Mouse (Mus musculus) neutrophil, adult 59 days (primary cell): ENCODE measurements around the gene Gm21865. TPM values are rescaled to one million over a fixed set of nuclear protein-coding genes. Genes with fewer than 3 reads are reported as not detected.

Experiments
- total RNA-seq, 2 experiments: library from RNA; stranded (reverse); gene quantifications; 1 replicate in 1 of 2; 2 replicates in 1 of 2; pipeline ENCODE4 v1.2.4; 2023

The Gm21865 gene
- total RNA-seq, result not detected

GRCm38 (mm10) chrY:40316803-40317202 lies at the start of gene Gm21865:
TSS of gene Gm21865 (minus strand) at chrY:40316903.

Other genes starting within 250 kb of the Gm21865 start
- gene Gm21882, start 64.6 kb upstream of the Gm21865 start, total RNA-seq, result not detected